Mouse (Mus musculus) kidney, postnatal 4 days (tissue): ENCODE measurements around the gene Nhsl1.

Experiments used
- DNase-seq, 2 experiments: peaks; one replicate each; pipeline ENCODE4 v3.0.0; 2021; ENCODE audit warnings: mixed read lengths in 2 of 2

Nhsl1 gene

DNA sequence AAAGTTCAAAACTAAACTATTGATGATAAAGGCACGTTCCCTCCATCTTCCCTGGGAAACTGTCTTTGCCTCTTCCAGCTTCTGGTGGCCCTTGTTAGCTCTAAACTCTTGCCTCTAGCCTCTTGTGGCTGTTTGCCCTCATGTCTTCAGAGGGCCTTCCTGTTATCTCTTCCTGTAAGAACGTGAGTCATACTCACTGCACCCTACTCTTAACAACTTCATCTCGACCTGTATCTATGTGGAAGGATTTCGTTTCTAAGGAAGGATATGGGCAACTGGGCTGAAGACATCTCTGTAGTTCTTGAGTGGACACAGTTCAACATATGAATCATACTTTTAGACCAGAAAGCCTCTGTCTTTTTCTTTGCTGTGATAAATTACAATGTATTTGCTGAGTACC lies 173.2 kb downstream of the Nhsl1 start:
- no peak for DNase-seq

DNA sequence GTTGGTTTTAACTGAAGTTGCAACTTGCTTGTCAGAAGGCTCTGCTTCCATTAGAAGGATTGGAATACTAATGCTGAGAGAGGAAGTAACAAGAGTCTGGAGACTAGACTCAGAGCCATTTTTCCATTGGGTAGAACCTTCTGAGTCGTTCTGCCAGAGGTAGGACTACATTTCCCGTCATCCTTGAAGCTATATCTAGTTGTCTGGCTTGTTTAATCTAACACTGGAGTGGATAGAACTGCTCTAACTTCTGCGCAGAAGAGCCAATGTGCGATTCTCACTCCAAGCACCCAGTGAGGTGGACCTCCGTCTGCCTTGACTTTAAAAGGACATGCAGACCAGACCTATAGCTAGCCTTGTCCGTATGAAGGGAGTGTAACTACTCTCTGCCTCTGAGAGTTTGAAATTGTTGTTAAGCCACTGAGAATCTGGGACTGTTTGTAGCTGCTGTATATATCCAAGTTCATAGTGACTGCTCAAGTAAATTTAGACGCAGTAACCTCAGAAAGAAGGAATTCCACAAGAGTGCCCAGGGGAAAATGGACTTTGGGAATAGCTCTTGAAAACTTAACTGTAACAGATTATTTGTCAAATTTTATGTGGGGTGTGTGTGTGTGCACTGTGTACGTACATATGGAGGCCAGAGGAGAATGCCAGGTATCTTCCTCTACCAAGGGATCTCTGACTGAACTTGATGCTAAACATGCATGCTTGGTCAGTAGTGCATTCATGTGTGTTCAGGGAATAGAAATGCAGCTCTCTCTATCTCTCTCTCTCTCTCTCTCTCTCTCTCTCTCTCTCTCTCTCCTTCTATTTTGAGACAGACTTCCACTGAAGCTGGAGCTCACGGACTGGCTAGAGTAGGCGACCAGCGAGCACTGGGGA lies 174.5 kb downstream of the Nhsl1 start:
- no peak for DNase-seq

DNA sequence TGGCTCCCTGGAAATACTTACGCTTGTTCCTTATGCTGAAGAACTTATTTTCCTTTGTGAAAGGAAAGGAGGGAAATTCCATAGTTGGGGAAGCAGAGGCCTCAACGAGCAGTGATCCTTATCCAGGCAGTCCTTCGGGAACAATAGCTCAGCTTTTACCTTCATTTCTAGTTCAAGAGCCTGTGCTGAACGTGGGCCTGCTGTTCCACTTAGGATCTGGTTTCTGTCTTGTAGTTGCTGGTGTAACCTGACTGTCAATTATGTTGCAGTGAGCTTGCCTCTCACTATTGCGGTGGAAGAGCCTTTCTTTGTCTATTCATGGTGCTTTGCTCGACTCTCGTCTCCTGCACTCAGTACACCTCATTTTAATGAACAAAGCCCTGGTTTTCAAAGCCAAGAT lies 175.5 kb downstream of the Nhsl1 start:
- no peak for DNase-seq

DNA sequence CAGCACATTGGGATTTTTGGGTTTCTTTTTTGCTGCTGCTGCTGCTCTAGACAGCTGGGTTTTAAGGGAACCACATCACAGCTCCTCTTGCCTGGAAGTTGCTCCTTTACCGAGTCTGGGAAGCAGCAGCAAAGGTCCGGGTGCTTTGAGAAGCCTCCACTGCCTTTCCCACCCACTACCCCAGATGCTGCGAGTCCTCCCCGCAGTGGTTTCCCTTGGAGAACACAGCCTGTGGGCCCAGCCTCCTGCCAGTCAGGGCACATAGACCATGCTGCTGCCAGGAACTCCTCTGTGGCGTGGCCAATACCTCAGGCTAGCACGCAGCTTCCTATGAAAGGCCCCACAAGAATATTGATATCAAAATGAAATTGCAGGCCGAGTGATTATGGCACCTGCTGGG lies 178.3 kb downstream of the Nhsl1 start:
- no peak for DNase-seq

DNA sequence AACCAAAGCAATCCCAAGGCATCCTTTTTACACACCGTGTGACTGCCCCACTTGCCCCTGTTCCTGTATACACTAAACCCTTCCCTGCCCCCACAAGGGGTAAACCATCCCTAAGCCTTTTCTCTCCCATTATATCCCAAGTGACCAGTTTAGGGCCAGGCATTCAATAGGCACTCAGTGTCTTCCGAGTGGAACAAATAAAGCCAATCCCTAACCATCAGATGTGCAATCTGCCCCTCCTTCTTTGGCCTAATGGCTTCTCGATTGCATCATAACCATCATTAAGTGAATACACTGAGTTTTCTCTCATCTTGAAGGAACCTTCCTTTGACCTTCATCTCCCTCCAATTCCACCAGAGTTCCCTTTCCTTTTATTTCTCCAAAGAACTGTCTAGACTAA lies 183.2 kb downstream of the Nhsl1 start:
- DNase-seq = no peak

DNA sequence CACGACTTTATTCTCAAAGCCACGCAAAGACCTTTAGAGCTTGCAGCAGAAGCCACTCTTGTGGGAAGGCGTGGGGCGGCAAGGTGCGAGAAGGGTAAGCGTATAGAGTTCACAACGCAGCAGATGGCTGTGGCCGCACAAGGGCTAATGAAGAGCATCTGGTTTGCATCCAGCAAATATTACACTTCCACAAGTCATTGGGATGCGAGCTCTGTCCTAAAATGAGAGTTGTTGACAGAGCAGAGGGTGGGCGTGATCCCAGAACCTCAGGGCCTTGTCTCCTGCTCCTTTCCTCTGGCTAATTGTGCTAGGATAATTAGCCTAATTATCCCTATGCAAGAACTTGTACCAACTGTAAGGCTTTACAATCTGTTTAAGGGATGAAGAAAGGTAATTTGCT lies 186.9 kb downstream of the Nhsl1 start:
- no peak for DNase-seq

DNA sequence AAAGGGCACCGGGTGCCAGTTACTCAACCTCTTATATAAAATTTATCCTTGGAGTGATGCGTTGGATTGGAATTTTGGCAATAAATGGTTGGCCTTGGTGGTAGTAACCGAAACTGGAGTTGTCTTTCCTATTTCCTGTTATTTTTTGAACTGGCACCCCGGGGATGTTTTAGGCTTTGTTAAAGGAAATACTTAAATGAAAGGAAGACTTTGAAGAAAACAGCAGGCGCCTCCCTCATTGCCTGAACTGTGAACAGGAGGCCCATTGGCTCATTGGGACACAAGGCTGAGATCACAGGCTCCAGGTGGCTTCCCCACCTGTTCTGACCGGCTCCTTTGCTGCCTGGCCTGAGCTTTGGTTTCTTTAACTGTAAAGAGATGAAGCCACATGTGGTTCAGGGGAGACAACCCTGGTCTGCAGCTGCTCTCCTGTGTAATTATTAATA lies 187.7 kb downstream of the Nhsl1 start:
- DNase-seq = peak in 1 of 2 experiments; percentile 30

DNA sequence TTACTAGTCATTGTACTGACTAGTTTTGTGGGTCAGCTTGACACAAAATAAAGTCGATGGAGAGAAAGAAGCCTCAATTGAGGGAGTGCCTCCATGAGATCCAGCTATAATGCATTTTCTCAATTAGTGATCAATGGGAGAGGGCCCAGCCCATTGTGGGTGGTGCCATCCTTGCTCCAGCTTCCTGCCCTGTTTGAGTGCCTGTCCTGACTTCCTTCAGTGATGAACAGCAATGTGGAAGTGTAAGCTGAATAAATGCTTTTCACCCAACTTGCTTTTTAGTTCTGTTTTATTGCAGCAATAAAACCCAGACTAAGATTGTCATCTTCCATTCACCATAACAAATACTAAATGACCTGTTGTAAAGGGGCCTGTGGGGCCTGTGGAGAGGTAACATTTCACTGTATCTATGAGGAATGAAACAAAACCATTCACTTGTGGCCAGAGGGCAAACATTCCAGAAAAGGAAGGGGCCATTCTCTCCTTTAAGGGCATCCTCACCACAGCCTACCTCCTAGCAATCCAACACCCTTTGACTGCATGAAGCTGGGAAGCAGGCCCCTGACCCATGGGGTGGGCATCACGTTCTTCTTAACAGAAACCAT lies 189.2 kb downstream of the Nhsl1 start:
- DNase-seq = no peak

DNA sequence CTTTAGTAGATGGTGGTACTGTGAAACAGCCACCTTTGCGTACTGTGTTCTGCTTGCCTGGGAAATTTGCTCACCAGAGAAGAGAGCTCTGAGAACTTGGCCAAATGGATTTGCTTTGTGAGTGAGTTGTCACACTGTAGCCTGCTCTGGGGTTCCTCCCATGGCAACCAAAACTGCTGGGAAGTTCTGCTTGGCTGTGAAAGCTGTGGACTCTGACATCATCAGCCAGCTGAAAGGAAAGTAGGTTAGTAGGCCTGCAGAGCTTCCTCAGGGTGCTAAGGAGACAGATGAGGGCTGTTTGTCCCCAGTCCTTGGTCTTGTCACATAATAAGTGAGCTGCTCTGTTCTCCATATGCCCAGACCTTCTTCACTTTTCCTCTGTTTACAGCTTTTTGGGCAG lies 189.8 kb downstream of the Nhsl1 start:
- no peak for DNase-seq

DNA sequence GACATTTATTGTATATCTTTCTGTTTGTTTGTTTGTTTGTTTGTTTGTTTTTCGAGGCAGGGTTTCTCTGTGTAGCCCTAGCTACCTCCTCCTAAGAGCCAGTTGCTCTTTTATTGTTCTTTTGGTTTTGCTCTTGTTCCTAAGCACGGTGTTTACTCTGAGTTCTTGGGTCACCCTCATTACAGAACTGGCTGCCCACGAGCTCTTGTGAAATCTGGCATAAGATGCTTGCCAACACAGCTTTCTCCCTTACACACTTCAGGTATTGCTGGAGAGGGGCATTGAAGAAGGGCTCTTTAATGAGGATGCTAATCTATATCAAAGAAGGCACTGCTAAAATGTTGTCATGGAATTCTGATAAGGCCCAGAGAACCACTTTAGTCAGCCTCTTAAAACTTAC lies 191.9 kb downstream of the Nhsl1 start:
- no peak for DNase-seq

DNA sequence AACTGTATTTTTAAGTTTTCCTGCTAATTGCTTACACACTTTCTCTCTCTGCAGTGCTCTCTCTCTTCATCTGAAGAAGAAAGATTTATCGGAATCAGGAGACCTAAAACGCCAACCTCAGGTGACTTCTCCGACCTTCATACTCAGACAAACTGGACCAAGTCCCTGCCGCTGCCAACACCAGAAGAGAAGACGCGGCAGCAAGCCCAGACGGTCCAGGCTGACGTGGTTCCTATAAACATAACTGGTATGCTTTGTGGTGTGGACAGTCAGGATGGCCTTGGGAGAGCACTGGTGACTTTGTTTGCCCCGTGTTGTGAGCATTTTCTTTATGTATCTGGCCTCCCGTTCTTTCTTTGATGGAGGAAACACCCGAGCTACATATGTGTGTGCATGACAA lies 192.7 kb downstream of the Nhsl1 start:
- no peak for DNase-seq

DNA sequence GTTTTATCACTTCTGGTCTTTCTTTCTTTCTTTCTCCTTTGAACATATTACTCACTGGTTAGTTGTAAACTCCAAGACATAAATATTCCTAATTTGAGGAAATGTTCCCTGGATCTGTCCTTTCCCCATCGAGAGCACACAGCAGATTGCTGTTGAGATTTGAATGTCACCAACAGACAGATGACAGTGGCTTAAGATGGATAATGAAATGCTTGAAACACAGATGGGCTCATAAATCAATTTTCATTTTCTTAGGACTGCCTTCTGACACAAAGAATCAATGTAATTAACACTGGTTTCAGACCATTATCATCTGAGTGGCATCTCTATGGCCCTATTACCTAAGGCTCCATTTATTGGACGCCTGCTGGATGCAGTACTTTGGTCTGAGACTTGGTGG lies 203.8 kb downstream of the Nhsl1 start:
- no peak for DNase-seq

DNA sequence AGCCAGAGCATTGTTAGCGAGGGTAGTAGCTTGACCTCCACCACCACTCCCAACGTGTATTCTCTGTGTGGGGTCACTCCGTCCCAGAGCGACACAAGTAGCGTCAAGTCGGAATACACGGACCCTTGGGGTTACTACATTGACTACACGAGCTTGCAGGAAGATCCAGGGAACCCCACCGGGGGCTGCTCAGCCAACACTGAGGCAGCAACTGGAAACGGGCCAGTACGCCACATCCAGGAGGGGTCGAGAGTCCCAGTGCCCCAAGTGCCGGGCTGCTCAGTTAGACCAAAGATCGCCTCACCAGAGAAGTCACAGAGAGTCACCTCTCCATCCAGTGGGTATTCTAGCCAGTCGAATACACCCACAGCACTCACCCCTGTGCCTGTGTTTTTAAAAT lies 206.5 kb downstream of the Nhsl1 start:
- DNase-seq = no peak

DNA sequence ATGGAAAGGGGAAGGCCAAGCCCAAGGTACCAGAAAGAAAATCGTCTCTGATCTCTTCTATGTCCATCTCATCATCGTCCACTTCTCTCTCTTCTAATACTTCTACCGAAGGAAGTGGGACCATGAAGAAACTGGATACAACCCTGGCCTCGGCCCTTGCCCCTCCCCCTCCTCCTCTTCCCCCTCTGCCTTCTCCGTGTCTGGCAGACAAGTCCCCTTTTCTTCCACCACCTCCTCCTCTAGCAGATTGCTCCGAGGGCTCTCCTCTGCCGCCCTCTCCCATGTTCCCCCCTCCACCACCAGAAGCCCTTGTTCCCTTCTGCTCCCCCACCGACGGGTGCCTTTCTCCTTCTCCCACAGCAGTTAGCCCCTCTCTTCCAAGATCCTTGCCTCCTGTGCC lies 206.9 kb downstream of the Nhsl1 start:
- DNase-seq = peak in 1 of 2 experiments; percentile 16

DNA sequence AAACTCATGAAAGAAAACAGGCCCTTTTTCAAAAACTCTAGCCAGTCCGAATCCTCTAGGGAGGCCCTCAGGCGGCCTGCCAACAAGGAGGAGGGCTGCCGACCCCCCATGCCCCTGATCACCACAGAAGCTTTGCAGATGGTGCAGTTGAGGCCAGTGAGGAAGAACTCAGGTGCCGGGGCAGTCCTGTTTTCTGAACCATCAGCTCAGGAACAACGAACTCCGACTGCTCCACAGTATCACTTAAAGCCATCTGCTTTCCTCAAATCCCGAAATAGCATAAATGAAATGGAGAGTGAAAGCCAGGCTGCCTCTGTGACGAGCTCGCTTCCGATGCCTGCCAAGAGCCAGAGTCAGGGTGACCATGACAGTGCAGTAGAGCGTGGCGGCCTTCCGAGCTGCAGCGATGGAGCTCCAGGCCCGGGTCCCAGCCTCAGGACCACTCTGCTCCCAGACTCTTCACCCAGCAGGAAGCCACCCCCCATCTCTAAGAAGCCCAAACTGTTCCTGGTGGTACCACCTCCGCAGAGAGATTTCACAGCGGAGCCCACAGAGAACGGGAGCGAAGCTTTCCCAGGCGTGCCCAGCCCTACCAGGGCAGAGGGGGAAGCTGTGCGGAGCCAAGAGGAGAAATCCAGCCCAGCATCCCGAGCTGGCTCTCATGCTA lies 207.5 kb downstream of the Nhsl1 start:
- DNase-seq = peak; percentile 54 to 61

DNA sequence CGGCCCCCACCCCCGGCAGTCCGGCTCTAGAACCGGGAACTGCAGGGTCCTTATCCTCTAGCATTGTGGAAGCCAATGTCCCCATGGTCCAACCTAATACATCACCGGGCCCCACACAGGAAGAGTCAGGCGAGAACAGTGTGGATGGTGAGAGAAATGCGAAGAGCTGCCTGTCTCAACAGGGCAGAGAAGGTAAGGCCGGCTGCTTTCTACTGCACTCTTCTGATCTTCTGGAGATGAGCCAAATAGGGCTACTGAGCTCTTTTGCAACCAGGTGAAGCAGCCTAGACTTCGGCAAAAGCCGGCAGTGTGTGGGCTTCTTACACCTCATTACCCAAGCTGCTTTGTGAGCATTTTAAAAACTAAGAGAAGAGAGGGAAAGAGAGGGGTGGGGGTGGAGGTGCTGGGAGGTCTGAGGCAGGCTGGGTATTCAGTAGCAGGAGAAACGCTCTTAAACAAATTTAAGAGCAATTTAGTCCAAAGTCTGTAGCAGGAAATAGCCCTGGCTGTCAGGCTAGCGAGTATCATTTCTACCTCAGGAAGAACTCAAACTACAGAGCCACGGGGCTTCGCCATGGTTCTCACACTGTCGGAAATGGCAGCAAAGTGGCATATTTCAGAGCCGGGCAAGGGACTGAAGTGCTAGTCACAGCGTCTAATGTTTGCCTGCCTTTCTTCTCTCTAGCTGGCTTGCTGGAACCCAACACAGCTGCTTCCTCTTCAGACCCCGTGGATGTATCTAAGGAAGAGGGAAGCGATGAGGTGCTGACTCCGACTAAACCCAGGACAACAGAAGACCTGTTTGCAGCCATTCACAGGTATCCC lies 208.3 kb downstream of the Nhsl1 start:
- DNase-seq = peak in 1 of 2 experiments; percentile 25

DNA sequence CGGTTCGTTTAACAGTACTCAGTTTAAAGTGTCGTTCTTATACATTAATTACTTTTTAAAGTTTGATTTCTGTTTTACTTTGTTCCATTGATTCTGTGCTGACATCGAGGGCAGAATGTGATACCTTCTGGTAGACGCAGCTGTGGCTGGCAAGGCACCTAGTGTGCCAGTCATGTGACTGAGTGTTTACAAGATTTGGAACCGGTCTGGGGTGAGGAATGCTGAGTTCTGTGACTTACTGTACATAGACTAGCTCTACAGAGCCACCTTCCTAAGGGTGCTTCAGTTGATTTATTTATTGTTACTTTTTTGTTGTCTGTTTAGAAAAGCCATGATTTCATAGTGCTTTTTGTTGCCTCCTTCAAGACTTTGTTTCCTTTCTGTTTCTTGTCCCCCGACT lies 209.0 kb downstream of the Nhsl1 start:
- DNase-seq = peak in 1 of 2 experiments; percentile 15

DNA sequence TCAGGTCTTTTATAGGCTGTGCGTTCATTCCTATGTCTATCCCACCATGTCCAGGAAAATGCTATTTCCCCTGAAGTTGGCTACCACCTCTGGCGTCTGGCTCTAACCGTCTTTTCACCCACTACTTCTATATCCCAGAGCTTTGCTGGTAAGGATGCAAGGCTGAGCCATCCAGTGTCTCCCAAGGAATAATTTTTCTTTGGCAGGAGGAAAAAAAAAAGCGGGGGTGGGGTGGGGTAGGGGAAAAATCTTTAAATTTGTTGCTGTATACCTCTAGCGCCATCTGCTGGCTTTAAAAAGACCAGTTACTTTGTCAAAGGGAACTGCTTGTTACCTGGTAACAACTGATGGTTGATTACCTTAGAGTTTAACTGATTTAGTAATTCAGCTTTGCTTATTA lies 209.7 kb downstream of the Nhsl1 start:
- peak in 1 of 2 experiments; percentile 21 for DNase-seq

DNA sequence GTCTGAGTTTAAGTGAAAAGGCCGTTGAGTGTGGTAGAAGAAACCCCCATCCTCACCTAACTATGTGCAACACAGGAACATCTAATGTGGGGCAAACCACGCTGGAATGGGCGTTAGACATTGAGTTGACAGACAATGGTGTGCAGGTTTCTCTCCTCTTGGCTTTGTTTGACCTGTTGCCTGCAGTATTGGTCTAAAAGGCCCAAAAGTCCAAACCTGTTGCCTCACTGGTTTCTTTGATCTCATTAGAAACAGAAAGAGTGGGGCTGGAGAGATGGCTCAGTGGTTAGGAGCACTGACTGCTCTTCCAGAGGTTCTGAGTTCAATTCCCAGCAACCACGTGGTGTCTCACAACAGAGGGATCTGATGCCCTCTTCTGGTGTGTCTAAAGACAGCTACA lies 210.4 kb downstream of the Nhsl1 start:
- no peak for DNase-seq

DNA sequence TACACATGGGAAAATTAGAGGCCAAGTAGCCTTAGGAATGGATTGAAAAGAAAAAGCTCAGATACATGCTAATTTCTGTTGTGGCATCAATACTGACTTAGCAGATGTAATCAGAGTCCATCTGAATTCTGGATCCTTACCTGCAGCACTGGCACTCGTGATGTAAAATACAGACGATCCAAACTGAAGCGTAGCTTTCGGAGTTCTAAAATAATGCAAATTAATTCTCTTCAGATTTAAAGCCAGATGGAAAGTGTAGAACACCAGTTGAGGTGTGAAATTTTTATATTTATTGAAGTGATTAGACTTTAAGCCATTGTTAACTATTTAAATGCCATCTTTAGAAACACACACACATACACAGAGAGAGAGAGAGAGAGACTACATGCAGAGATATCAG lies 211.4 kb downstream of the Nhsl1 start:
- no peak for DNase-seq

DNA sequence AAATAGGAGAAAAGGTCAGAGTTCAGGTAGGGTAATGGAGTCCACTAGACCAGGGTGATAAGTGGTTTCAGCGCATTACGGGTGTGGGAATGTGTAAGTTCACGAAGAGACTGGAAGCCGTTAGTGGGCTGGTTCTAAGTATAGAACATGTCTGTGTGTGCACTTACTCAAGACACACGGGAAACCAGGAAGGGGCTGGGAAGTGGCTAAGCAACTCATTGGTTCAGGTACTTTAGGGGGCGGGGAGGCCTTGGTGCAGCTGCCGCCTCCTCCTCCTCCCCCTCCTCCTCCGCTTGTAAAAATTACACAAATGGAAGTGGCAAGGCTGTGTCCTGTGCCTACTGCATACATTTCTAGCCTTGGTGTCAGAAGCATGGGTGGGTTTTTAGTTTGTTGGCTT lies 213.5 kb downstream of the Nhsl1 start:
- DNase-seq = no peak

DNA sequence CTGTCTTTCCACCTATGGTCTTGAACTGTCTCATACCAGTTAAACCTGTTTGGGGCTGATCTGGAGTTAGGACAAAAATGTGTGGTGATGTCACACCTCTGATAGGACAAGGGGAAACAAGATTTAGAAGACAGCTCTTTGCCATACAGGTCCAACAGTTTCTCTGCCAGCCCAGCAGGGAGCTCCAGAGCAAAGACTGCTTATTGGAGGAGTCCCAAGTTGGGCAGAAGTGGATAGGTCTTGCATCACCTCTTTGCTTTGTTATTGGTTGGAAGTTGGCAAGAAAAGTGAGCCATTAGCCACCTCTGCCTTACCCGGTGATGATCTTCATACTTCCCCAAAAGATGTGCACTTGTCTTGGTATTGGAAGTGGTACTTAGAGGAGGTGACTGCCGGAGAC lies 218.1 kb downstream of the Nhsl1 start:
- no peak for DNase-seq

DNA sequence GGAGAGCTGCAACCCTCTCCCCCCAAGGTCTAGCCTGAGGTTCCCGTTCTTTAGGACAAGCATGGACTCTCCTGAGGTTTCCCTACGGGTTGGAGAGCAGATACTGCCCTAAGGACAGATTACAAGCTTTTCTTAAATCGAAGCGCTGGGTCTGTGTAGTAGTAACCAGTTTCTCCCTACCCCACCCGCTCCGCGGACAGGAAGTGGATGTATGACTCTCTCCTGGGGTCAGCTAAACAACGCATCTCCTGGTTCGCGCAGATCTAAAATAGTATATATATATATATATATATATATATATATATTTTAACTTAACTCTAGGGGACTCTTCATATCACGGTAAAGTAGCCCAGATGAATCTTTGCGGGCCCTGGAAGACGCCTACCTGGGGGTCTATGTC lies 226.5 kb downstream of the Nhsl1 start:
- peak; percentile 27 to 37 for DNase-seq
